Mouse (Mus musculus): ENCODE measurements around the gene Armcx6. TPM values are rescaled to one million over a fixed set of nuclear protein-coding genes. Genes with fewer than 3 reads are reported as not detected.
"Not testable (repeated sequence)": the region's sequence is repeated elsewhere in the genome, so short reads cannot be mapped to it uniquely, and the experiment has no call there.

Gene Armcx6
- total RNA-seq (2021): 1 to 10 TPM; 1.7 to 2.5 TPM
- long read RNA-seq, experiment 1, partial matches to known transcripts: 0 of 2 reads
- long read RNA-seq, experiment 1, other reads (novel, unspliced or antisense): 1 of 2 reads
- long read RNA-seq, experiment 2, partial matches to known transcripts: 0 of 1 reads
- long read RNA-seq, experiment 2, other reads (novel, unspliced or antisense): 0 of 1 reads

GRCm38 (mm10) chrX:134750764-134751592 lies at the start of gene Armcx6:
Gene Armcx6, minus strand, starts transcription at chrX:134751417.
- peak; percentile 65 to 70 for DNase-seq
- intact Hi-C loops (cut with DNase I): loop anchor here (10.0 kb wide), 1 partner anchor 146 kb away; the partner anchor contains the start of genes Gla and Hnrnph2

- intact Hi-C loops (cut with DNase I): no loop called here
Observed at GRCm38 (mm10) chrX:134787728-134788127, 36.5 kb upstream of the Armcx6 start.

DNA sequence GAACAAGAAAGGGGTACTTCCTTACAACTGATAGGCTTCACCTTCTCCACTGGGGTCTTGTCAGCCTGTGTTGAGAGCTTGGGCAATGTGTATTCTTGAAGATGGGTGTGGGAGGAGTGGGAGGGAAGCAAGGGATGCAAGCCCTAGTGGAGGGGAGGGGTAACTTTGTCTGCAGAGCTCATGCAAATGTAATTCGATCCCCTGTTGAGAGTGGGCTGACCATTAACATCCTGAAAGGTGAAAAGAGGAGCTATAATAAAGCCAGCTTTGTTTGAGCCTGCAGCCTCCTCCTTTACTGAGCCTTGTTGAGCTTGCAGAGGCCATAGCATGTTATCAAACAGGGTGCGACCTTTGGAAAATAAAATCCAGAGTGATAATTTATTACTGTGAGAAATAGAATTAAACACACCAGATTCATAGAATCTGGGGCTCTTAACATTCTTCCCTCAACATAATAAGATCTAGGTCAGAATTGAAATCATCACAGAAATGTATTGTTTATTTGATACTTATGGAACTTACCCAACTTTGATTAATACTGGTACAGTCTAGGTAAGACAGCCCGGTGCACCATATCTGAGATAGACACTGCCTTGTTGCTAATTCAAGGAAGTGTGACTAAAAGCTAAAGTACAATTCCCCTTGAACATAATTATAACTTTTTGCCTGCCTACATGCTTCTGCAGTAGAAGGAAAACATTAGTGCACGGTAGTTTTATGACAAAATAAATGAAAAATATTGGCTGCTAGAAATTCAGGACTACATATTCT lies 12.4 kb upstream of the Armcx6 start:
- DNase-seq; intact Hi-C loops (cut with DNase I): not testable (repeated sequence)

More at GRCm38 (mm10) chrX:134787728-134788127, 36.5 kb upstream of the Armcx6 start:
- DNase-seq: no peak

- intact Hi-C loops (cut with DNase I): loop anchor here (5.0 to 10.0 kb wide), 2 partner anchors 50 to 153 kb away; partner anchors contain the start of genes Armcx2, Gla and Hnrnph2
- DNase-seq: no peak
Observed at GRCm38 (mm10) chrX:134757293-134757995, 6.2 kb upstream of the Armcx6 start.

GRCm38 (mm10) chrX:134756434-134757292 lies 5.4 kb upstream of the Armcx6 start, which contains the start of gene Armcx3:
Gene Armcx3, plus strand, starts transcription at chrX:134756595.
- DNase-seq: peak; percentile 59 to 60
- intact Hi-C loops (cut with DNase I): loop anchor here (5.0 to 10.0 kb wide), 2 partner anchors 51 to 152 kb away; partner anchors contain the start of genes Armcx2, Gla and Hnrnph2

- no peak for DNase-seq
- intact Hi-C loops (cut with DNase I): loop anchor here (10.0 kb wide), 1 partner anchor 148 kb away; the partner anchor contains the start of genes Gla and Hnrnph2
Observed at GRCm38 (mm10) chrX:134752584-134752983, 1.4 kb upstream of the Armcx6 start.

DNA sequence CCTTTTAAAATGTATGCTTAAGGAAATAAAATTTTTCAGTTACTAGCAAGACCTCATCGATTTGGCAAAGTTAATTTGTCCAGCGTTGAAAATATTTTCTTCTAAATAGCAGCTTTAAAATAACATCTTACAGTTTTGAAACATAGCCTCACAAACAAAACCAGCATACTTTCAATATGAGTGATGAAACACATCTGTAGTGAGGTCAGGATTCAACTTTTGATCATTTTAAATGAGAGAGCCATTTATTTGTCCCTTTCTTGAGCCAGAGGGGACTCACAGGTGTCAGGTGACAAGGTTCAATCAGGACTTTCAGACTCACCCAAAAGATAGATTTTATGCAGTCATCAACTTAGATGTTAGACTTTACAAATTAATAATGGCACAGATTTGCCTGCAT lies 693 bp upstream of the Armcx6 start:
- DNase-seq: no peak
- intact Hi-C loops (cut with DNase I): loop anchor here (10.0 kb wide), 1 partner anchor 147 kb away; the partner anchor contains the start of genes Gla and Hnrnph2

GRCm38 (mm10) chrX:134746459-134746858 lies 4.8 kb downstream of the Armcx6 start:
- intact Hi-C loops (cut with DNase I): loop anchor here (2.0 to 5.0 kb wide), 2 partner anchors 86 to 166 kb away; no protein-coding TSS in a partner anchor
- DNase-seq: peak; percentile 23 to 46

- no peak for DNase-seq
- intact Hi-C loops (cut with DNase I): no loop called here
Observed at GRCm38 (mm10) chrX:134741862-134742261, 9.4 kb downstream of the Armcx6 start.

DNA sequence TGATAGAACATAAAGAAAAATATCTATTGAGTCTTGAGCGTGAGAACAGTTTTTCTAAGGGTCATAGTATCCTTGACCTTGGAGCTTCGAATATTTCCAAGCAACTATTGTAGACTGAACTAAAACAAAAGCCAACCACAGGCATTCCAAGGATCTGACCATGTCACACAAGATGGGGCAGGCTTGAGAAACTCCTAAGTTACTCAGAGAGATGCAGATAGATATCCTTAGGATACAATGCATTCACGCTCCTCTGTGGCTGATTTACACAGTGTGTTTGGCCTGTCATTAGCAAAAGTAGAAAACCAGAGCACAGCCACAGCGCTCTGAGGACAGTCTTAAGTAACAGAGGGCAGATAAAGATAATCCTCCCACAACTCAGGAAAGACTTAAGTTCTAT lies 12.1 kb downstream of the Armcx6 start:
- intact Hi-C loops (cut with DNase I): no loop called here
- DNase-seq: no peak

DNA sequence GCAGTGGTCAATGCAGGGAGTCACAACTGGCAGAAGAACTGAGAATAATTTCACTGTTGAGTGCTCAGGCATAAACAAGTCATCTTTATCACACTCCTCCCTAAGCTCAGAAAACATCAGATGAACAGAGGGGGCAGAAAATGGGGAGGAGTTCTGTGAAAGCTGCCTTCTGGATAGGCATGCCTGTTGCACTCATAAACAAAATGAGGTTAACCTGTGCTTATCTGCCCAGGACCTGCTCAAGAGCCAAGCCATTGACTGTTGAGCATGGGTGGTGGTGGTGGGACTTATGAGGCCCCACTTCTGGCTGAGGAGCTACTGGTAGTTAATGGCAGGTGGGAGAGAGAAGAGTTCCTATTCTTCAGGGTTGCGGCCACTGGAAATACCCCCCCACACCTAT lies 13.4 kb downstream of the Armcx6 start:
- DNase-seq: no peak
- intact Hi-C loops (cut with DNase I): no loop called here

- peak in 1 of 2 experiments; percentile 30 for DNase-seq
- intact Hi-C loops (cut with DNase I): loop anchor here (5.0 kb wide), 2 partner anchors 183 to 203 kb away; no protein-coding TSS in a partner anchor
Observed at GRCm38 (mm10) chrX:134729778-134730177, 21.4 kb downstream of the Armcx6 start.

DNA sequence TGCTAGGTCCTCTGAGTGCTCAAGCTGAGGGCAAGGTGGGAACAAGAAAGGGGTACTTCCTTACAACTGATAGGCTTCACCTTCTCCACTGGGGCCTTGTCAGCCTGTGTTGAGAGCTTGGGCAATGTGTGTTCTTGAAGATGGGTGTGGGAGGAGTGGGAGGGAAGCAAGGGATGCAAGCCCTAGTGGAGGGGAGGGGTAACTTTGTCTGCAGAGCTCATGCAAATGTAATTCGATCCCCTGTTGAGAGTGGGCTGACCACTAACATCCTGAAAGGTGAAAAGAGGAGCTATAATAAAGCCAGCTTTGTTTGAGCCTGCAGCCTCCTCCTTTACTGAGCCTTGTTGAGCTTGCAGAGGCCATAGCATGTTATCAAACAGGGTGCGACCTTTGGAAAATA lies 27.5 kb downstream of the Armcx6 start:
- intact Hi-C loops (cut with DNase I); DNase-seq: not testable (repeated sequence)

- intact Hi-C loops (cut with DNase I): loop anchor here (5.0 kb wide), 1 partner anchor 106 kb away; no protein-coding TSS in a partner anchor
- DNase-seq: peak; percentile 42 to 66
Observed at GRCm38 (mm10) chrX:134718524-134718923, 32.7 kb downstream of the Armcx6 start.

DNA sequence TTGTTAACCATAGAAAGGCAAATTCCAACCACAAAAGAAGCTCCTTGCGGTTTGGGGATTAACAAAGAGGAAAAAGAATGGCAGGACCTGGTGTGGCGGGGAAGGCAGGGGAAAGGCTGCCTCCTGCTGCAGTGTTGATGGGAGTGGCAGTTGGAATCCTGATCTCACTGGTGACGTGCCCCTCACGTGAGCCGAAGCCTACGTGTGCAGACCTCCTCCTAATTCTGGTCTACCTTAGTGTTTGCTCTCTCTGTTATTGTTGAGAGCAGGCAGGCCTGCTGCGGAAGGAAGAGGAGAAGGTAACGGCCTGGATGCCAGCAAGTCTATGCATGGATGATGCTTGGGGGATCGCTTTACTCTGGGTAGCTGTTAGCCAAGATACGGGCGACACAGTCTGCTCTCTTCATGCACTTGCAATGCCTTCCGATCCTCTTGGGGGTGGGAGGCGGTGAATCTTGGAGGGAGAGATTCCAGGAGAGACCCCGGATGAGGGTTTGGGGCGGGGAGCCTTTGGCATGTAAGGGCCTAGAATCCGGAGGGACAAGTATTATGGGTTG lies 33.4 kb downstream of the Armcx6 start, which contains the start of gene Armcx1:
Gene Armcx1, plus strand, starts transcription at position 212 of the 557 bp plus-strand sequence.
- intact Hi-C loops (cut with DNase I): loop anchor here (5.0 kb wide), 1 partner anchor 106 kb away; no protein-coding TSS in a partner anchor
- DNase-seq: peak; percentile 35 to 51

DNA sequence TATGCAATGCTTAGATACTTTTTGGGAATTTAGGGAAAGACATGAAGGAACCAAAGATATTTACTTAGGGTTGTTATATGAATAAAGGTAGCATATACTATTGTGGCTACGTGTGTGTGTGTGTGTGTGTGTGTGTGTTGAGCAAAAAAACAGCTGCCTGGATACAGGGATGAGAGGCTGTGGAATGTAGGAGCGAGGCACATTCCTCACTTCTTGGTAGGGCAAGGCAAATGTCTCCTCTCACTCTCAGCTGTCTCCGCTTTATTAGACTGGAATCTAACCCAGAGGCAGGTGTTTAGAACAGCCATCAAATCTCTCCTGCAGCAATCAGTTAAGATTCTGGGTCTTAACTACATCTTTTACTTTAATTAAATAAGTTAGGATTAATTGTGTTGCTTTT lies 34.4 kb downstream of the Armcx6 start:
- intact Hi-C loops (cut with DNase I): loop anchor here (5.0 kb wide), 1 partner anchor 105 kb away; no protein-coding TSS in a partner anchor

More for the DNA sequence above, 34.4 kb downstream of the Armcx6 start:
- DNase-seq: no peak

Data from heart, postnatal 14 days (tissue).